Mouse (Mus musculus) liver, embryonic 14.5 days (tissue): Measurements from ENCODE around the gene Erich2. TPM values are rescaled to one million over a fixed set of nuclear protein-coding genes. Genes with fewer than 3 reads are reported as not detected.

Experiments
- ATAC-seq: fragments of 200-750 bp; cut with Nextera tagmentation; 2 replicates; pipeline ENCODE4 v1.8.0; 2017; ENCODE audit warnings: moderate number of reproducible peaks, mild to moderate bottlenecking, moderate library complexity; ENCODE audit not compliant: insufficient read depth
- DNase-seq, 3 experiments: peaks; one replicate each; pipeline ENCODE4 v3.0.0-alpha.2; 2012 to 2013; ENCODE audit warnings: low read depth in 3 of 3, low spot score in 3 of 3
- H3K27ac ChIP-seq: fragments of 300-500 bp; sonication (generic); 2 replicates; pipeline ENCODE4 v1.5.1; 2014; ENCODE audit warnings: moderate library complexity, mild to moderate bottlenecking, control low read depth, inconsistent platforms
- H3K27me3 ChIP-seq: fragments of 300-500 bp; sonication (generic); 2 replicates; pipeline ENCODE4 v1.6.1; 2014; ENCODE audit warnings: mild to moderate bottlenecking, low read length, moderate library complexity; ENCODE audit not compliant: control insufficient read depth, insufficient read depth
- H3K36me3 ChIP-seq: fragments of 300-500 bp; sonication (generic); replicated peaks from 2 replicates; pipeline ENCODE4 v1.6.1; 2014; ENCODE audit warnings: low read depth; ENCODE audit not compliant: control insufficient read depth, insufficient read depth
- H3K4me1 ChIP-seq, 2 experiments: fragments of 200-500 bp in 1 of 2; fragments of 300-500 bp in 1 of 2; sonication (generic) in 1 of 2; replicated peaks; 2 replicates each; pipeline ENCODE4 v1.6.1; 2012 to 2014; ENCODE audit warnings: antibody characterized with exemption in 1 of 2, inconsistent platforms in 1 of 2, low read length in 1 of 2; ENCODE audit not compliant: control insufficient read depth in 2 of 2, insufficient read depth in 2 of 2
- H3K4me2 ChIP-seq: fragments of 300-500 bp; sonication (generic); 2 replicates; pipeline ENCODE4 v1.6.1; 2014; ENCODE audit warnings: low read depth, mild to moderate bottlenecking, control low read depth, moderate library complexity
- H3K4me3 ChIP-seq, 2 experiments: fragments of 200-500 bp in 1 of 2; fragments of 300-500 bp in 1 of 2; sonication (generic) in 1 of 2; 2 replicates each; pipeline ENCODE4 v1.5.1; 2012 to 2014; ENCODE audit warnings: low read depth in 2 of 2, low read length in 2 of 2, mild to moderate bottlenecking in 2 of 2, control low read depth in 1 of 2, inconsistent platforms in 1 of 2, moderate library complexity in 1 of 2; ENCODE audit not compliant: insufficient read depth in 1 of 2
- H3K9ac ChIP-seq: fragments of 300-500 bp; sonication (generic); replicated peaks from 2 replicates; pipeline ENCODE4 v1.6.1; 2014; ENCODE audit warnings: mild to moderate bottlenecking, control low read depth, moderate library complexity
- H3K9me3 ChIP-seq: fragments of 300-500 bp; sonication (generic); 2 replicates; pipeline ENCODE4 v1.6.1; 2016; ENCODE audit warnings: low read length, mixed read lengths; ENCODE audit not compliant: control insufficient read depth
- CTCF ChIP-seq: IDR thresholded peaks from 2 replicates; pipeline ENCODE4 v1.5.1; 2016; ENCODE audit warnings: antibody characterized with exemption, low read depth, control low read depth
- EP300 ChIP-seq: IDR thresholded peaks from 2 replicates; pipeline ENCODE4 v1.6.1; 2016; ENCODE audit warnings: antibody characterized with exemption, low read depth
- WGBS: fragments of 180-500 bp; shearing (Covaris S2); extraction: QIAGEN DNeasy Blood & Tissue Kit; methylation state at CpG from one replicate; pipeline ENCODE4 v1.1.7; 2014; ENCODE audit not compliant: insufficient replicate concordance; 5-methylcytosine and 5-hydroxymethylcytosine counted together
- polyA plus RNA-seq, 2 experiments: library from polyadenylated mRNA; depleted of rRNA in 1 of 2; stranded (reverse) in 1 of 2; unstranded in 1 of 2; fragments of >200 nt; fragmentation: Nextera tagmentation in 1 of 2; extraction: Ambion mirVana in 1 of 2; gene quantifications; 2 replicates each; pipeline versions ENCODE4 v1.2.1 to v1.2.3; 2012 to 2014

Gene Erich2
- polyA plus RNA-seq, 2 experiments: not detected

- 4% methylated on average over 30 of the region's 30 CpGs for whole genome bisulfite sequencing
- H3K27me3 ChIP-seq: peaks cover 89% of the 10 kb centered on the region
- no peak for ATAC-seq
Measured at GRCm38 (mm10) chr2:70565651-70566602, 57.3 kb downstream of the Erich2 start.

DNA sequence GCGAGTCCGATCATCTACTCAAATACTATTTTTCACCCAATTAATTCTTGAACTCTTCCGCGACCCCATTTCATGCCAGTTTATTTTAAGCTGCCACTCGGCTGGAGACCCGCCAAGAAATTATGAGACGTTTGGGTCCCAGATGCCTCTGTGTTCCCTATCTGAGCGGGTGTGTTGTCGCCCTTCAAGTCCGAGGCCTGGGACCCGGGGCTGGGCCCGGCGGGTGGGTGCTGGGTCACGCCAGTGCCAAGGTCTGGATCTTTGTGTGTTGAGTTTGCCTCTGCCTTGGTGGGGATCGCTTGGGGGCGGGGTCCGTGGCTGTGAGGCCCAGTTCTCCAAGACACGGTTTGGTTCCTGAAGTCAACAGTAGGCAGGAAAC is 58.0 kb downstream of the Erich2 start:
- DNase-seq: no peak
- no peak overlapping the region for H3K4me2 ChIP-seq

More at GRCm38 (mm10) chr2:70565651-70566602, 57.3 kb downstream of the Erich2 start:
- Histone ChIP-seq H3K4me2 (no peak overlapping the region), H3K9ac (no peak overlapping the region), H3K36me3 (no peaks in the 10 kb centered on the region), H3K4me1 (no peaks in the 10 kb centered on the region), H3K27ac (no peak overlapping the region), H3K4me3 (no peak overlapping the region), H3K9me3 (no peaks in the 10 kb centered on the region)
- DNase-seq: no peak
- TF ChIP-seq EP300 (no peak), CTCF (no peak)

DNA sequence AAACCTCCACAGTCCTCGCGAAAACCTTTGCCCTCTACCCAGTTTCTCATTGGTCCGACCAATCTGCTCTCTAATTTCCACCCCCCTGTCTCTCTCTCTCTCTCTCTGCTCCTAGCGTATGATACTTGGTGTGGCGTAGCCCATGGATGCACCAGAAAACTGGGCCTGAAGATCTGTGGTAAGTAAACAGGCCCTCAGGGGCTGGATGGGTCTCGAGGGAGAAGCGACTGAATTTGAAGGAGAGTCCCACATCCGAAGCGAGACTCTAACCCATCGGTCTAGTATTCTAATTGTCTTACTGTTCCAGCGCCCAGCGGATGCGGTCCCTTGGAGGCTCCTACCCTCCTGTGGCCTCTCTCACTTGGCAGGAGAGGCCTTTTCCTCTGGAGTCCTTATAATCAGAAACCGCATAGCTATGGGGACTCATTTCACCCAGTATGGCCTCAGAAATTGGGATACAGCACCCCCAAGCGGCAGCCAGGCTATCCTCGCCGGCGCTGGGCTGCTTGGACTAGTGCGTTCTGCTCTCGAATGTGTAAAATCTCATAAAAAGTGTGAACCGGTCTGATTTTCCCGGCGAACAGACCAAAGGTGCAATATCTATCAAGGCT is 58.6 kb downstream of the Erich2 start:
- TF ChIP-seq CTCF (peak; percentile 26), EP300 (no peak)
- no peaks in the 10 kb centered on the region for H3K4me1 ChIP-seq
- H3K27me3 ChIP-seq: peaks cover 77% of the 10 kb centered on the region
- no peak overlapping the region for H3K27ac ChIP-seq
- ATAC-seq (no peak), DNase-seq (no peak)
- no peak overlapping the region for H3K9ac ChIP-seq
- H3K4me2 ChIP-seq: no peak overlapping the region
- H3K9me3 ChIP-seq: no peaks in the 10 kb centered on the region
- H3K36me3 ChIP-seq: no peaks in the 10 kb centered on the region
- no peak overlapping the region for H3K4me3 ChIP-seq
- WGBS: 4% methylated on average over 23 of the region's 23 CpGs

More for the DNA sequence above, 58.0 kb downstream of the Erich2 start:
- Histone ChIP-seq H3K27me3 (peaks cover 83% of the 10 kb centered on the region), H3K9ac (no peak overlapping the region), H3K4me3 (no peak overlapping the region), H3K9me3 (no peaks in the 10 kb centered on the region), H3K4me1 (no peaks in the 10 kb centered on the region), H3K27ac (no peak overlapping the region), H3K36me3 (no peaks in the 10 kb centered on the region)
- no peak for ATAC-seq
- TF ChIP-seq CTCF: no peak
- no peak for TF ChIP-seq EP300
- WGBS: 3% methylated on average over 18 of the region's 18 CpGs

DNA sequence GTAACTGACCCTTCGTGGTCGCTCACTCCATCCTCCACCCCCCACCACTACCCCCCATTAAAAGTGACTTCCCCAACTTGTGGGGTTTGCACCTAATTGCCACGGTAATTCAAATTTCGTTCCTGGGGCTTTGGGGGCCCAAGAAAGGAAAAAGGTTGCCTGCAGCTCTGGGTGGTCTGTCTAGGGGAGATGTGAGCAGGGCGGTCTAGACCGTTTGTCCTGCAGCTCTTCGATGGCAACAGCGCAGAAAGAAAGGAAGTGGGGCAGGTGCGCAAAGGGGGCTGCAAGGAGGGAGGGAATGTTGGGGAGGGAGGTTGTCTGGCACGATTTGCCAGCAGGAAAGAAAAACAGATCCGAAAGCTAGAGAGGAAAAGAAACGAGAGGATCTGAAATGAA is 59.1 kb downstream of the Erich2 start:
- H3K9ac ChIP-seq: no peak overlapping the region
- DNase-seq (no peak), ATAC-seq (no peak)
- TF ChIP-seq CTCF (no peak), EP300 (no peak)
- H3K27ac ChIP-seq: no peak overlapping the region
- H3K9me3 ChIP-seq: no peaks in the 10 kb centered on the region
- H3K4me3 ChIP-seq: no peak overlapping the region
- peak overlapping the region; percentile 48; the same call in 1 of the 2 replicates for H3K4me2 ChIP-seq
- peaks cover 72% of the 10 kb centered on the region for H3K27me3 ChIP-seq
- 3% methylated on average over 12 of the region's 12 CpGs for whole genome bisulfite sequencing
- H3K36me3 ChIP-seq: no peaks in the 10 kb centered on the region
- H3K4me1 ChIP-seq: no peaks in the 10 kb centered on the region
